In the genomic region with DNA sequence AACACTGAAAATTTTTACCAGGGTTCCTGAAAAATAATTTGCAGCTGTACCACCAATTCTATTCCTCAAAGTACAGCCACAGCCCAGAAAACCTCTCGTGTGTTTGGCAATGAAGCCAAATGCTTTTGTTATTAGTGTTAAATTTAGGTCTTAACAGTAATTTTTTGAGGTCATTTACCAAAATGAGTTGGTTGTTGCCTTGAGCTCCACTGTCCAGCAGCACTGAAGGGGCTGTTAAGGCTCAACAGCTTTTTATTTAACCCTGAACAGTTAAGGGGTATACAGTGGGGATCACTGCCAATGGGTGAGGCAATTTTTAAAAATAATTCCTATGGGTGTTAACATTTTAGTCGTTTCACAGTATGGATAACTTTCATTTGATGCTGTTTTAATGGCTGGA, we compare ENCODE assay signal across 9 mouse cellular contexts. TPM values are rescaled to one million over a fixed set of nuclear protein-coding genes. Genes with fewer than 3 reads are reported as not detected.
DNase-seq lines count a peak whose midpoint lies in the region; ATAC-seq lines count a peak whose summit lies in the region.
"Had no signal": no experiment of that assay in that cellular context is flagged by ENCODE, and none has a peak within 500 bp of the region (broad histone marks: within the 10 kb centered on the region; RNA-seq: fewer than 3 reads in every experiment).

No protein-coding gene starts in this region.

- H3K36me3 ChIP-seq in heart, embryonic 15.5 days = peaks cover 20% of the 10 kb centered on the region
- peaks cover 13% of the 10 kb centered on the region for H3K36me3 ChIP-seq in hindbrain, embryonic 12.5 days
- peaks cover 29% of the 10 kb centered on the region for H3K36me3 ChIP-seq in midbrain, embryonic 12.5 days

- H3K4me2 ChIP-seq in heart, embryonic 15.5 days = peak overlapping the region; percentile 85
- peak overlapping the region; percentile 71 for H3K4me2 ChIP-seq in hindbrain, embryonic 12.5 days (replicated peaks)
- peak overlapping the region; percentile 80 for H3K4me2 ChIP-seq in midbrain, embryonic 12.5 days (replicated peaks)

- no peak for DNase-seq in heart, postnatal 10 days
- peak; percentile 21 for DNase-seq in NIH3T3 (ENCODE audit: low read depth)
- DNase-seq in spleen, adult 18-20 months = no peak
- no peak for DNase-seq in kidney, adult 18-20 months
- no peak for DNase-seq in left cerebral cortex, postnatal 4 days
- DNase-seq: lung, postnatal 4 days had no signal

- intact Hi-C loops in heart, postnatal 10 days (cut with DNase I) = loop anchor here (1.0 to 2.0 kb wide), 2 partner anchors 52 to 475 kb away; a partner anchor contains a TSS
- intact Hi-C loops in left cerebral cortex, postnatal 4 days (cut with DNase I) = no loop called here

- 20% methylated on average over 2 of the region's 2 CpGs for WGBS in heart, embryonic 15.5 days
- WGBS in hindbrain, embryonic 12.5 days = 30% methylated on average over 2 of the region's 2 CpGs
- whole genome bisulfite sequencing in midbrain, embryonic 12.5 days = 27% methylated on average over 2 of the region's 2 CpGs

- peak overlapping the region; percentile 97 for H3K4me3 ChIP-seq in heart, embryonic 15.5 days
- peak overlapping the region; percentile 85 for H3K4me3 ChIP-seq in hindbrain, embryonic 12.5 days
- H3K4me3 ChIP-seq in midbrain, embryonic 12.5 days = peak overlapping the region; percentile 67

- peak overlapping the region; percentile 96 for H3K27ac ChIP-seq in heart, embryonic 15.5 days
- H3K27ac ChIP-seq in hindbrain, embryonic 12.5 days = peak overlapping the region; percentile 99
- H3K27ac ChIP-seq in midbrain, embryonic 12.5 days (replicated peaks) = peak overlapping the region; percentile 97

- peak overlapping the region; percentile 84 for H3K9ac ChIP-seq in heart, embryonic 15.5 days
- H3K9ac ChIP-seq in hindbrain, embryonic 12.5 days = peak overlapping the region; percentile 91
- H3K9ac ChIP-seq in midbrain, embryonic 12.5 days (replicated peaks) = peak overlapping the region; percentile 84

- ATAC-seq in heart, embryonic 15.5 days (replicated peaks; ENCODE audit: insufficient number of reproducible peaks, insufficient read depth, low FRiP score, low read depth) = no peak
- ATAC-seq in hindbrain, embryonic 12.5 days (ENCODE audit: low FRiP score) = no peak
- ATAC-seq in midbrain, embryonic 12.5 days (ENCODE audit: low FRiP score, low read depth) = no peak

- no peaks in the 10 kb centered on the region for H3K27me3 ChIP-seq in heart, embryonic 15.5 days
- H3K27me3 ChIP-seq in hindbrain, embryonic 12.5 days = no peaks in the 10 kb centered on the region
- no peaks in the 10 kb centered on the region for H3K27me3 ChIP-seq in midbrain, embryonic 12.5 days

- no peaks in the 10 kb centered on the region for H3K9me3 ChIP-seq in heart, embryonic 15.5 days (replicated peaks)
- H3K9me3 ChIP-seq in hindbrain, embryonic 12.5 days (replicated peaks) = no peaks in the 10 kb centered on the region
- no peaks in the 10 kb centered on the region for H3K9me3 ChIP-seq in midbrain, embryonic 12.5 days

- peaks cover 11% of the 10 kb centered on the region; the same call in 1 of the 2 replicates for H3K4me1 ChIP-seq in heart, embryonic 15.5 days (replicated peaks)
- peaks cover 12% of the 10 kb centered on the region for H3K4me1 ChIP-seq in hindbrain, embryonic 12.5 days
- H3K4me1 ChIP-seq in midbrain, embryonic 12.5 days = peaks cover 15% of the 10 kb centered on the region

RNA-seq across cellular contexts. Expression of a gene that starts 0.7 kb away (rescaled TPM):
- polyA plus RNA-seq in heart, embryonic 15.5 days (2015; fragmentation: Nextera tagmentation; extraction: Ambion mirVana) = 12.8 and 18.2 TPM in 2 replicates
- 10 to 100 TPM; 11.2 to 12.4 TPM for total RNA-seq in heart, postnatal 10 days (2021)
- polyA plus RNA-seq in hindbrain, embryonic 12.5 days (2016; fragmentation: Nextera tagmentation; extraction: Ambion mirVana) = 48.9 and 49.9 TPM in 2 replicates
- 50.4 and 56.4 TPM in 2 replicates for polyA plus RNA-seq in midbrain, embryonic 12.5 days (2016; fragmentation: Nextera tagmentation; extraction: Ambion mirVana)
- total RNA-seq in left cerebral cortex, postnatal 4 days (2021) = 10 to 100 TPM; 30.6 to 35.2 TPM

RNA-seq across cellular contexts. Expression of a gene that starts 53.3 kb away (rescaled TPM):
- 5.7 and 5.8 TPM in 2 replicates for polyA plus RNA-seq in heart, embryonic 15.5 days (2015; fragmentation: Nextera tagmentation; extraction: Ambion mirVana)
- total RNA-seq in heart, postnatal 10 days (2021) = 10 to 100 TPM; 10.2 to 10.3 TPM
- 23.8 and 27.6 TPM in 2 replicates for polyA plus RNA-seq in hindbrain, embryonic 12.5 days (2016; fragmentation: Nextera tagmentation; extraction: Ambion mirVana)
- 24.6 and 26.1 TPM in 2 replicates for polyA plus RNA-seq in midbrain, embryonic 12.5 days (2016; fragmentation: Nextera tagmentation; extraction: Ambion mirVana)
- total RNA-seq in left cerebral cortex, postnatal 4 days (2021) = 10 to 100 TPM; 27.0 to 29.2 TPM
